Mouse (Mus musculus): ENCODE data around the gene Lrrc8e.

GRCm38 (mm10) chr8:4227919-4228318 lies 1.3 kb downstream of the Lrrc8e start:
- TF ChIP-seq CTCF (IDR thresholded peaks at IDR 0.05; ENCODE audit: insufficient read depth, low read length): no peak
- TF ChIP-seq POLR2A (IDR thresholded peaks at IDR 0.05; ENCODE audit: borderline replicate concordance, extremely low read depth, low read depth, low read length): no peak
